Mouse (Mus musculus) MEL (cell line): ENCODE measurements around the gene Cox4i2. TPM values are rescaled to one million over a fixed set of nuclear protein-coding genes. Genes with fewer than 3 reads are reported as not detected.

Source experiments
- DNase-seq: peaks from one replicate; pipeline ENCODE4 v3.0.0; 2011; ENCODE audit warnings: low read depth, low spot score
- H3K27ac ChIP-seq: 2 replicates; pipeline ENCODE4 v1.5.1; 2012; ENCODE audit warnings: low read depth, mild to moderate bottlenecking, control low read depth, low read length, moderate library complexity; ENCODE audit not compliant: control insufficient read depth
- H3K27me3 ChIP-seq, 2 experiments: fragments of 150-350 bp in 1 of 2; sonication (generic) in 1 of 2; 2 replicates each; pipeline ENCODE4 v1.6.1; 2012; ENCODE audit warnings: low read length in 2 of 2, mild to moderate bottlenecking in 2 of 2, improper control_type of control experiment in 1 of 2, moderate library complexity in 1 of 2; ENCODE audit not compliant: insufficient read depth in 2 of 2, control insufficient read depth in 1 of 2
- H3K36me3 ChIP-seq, 2 experiments: 2 replicates each; pipeline ENCODE4 v1.6.1; 2012 to 2014; ENCODE audit warnings: low read length in 2 of 2, improper control_type of control experiment in 1 of 2, inconsistent platforms in 1 of 2, mild to moderate bottlenecking in 1 of 2; ENCODE audit not compliant: insufficient read depth in 2 of 2, control insufficient read depth in 1 of 2
- H3K4me1 ChIP-seq, 2 experiments: fragments of 150-350 bp in 1 of 2; sonication (generic) in 1 of 2; 2 replicates each; pipeline ENCODE4 v1.6.1; 2012; ENCODE audit warnings: low read length in 2 of 2, improper control_type of control experiment in 1 of 2, mild to moderate bottlenecking in 1 of 2; ENCODE audit not compliant: insufficient read depth in 2 of 2, control insufficient read depth in 1 of 2
- H3K4me3 ChIP-seq, 2 experiments: fragments of 150-350 bp in 1 of 2; sonication (generic) in 1 of 2; 2 replicates each; pipeline ENCODE4 v1.5.1; 2012; ENCODE audit warnings: low read depth in 2 of 2, low read length in 2 of 2, mild to moderate bottlenecking in 2 of 2, moderate library complexity in 2 of 2, control low read depth in 1 of 2, improper control_type of control experiment in 1 of 2; ENCODE audit not compliant: control insufficient read depth in 1 of 2, insufficient read depth in 1 of 2
- H3K79me2 ChIP-seq: 2 replicates; pipeline ENCODE4 v1.6.1; 2012; ENCODE audit warnings: mild to moderate bottlenecking, low read length, moderate library complexity; ENCODE audit not compliant: control insufficient read depth, poor library complexity, insufficient read depth
- H3K9ac ChIP-seq: 2 replicates; pipeline ENCODE4 v1.6.1; 2012; ENCODE audit warnings: low read depth, mild to moderate bottlenecking, control low read depth, low read length, moderate library complexity; ENCODE audit not compliant: control insufficient read depth, poor library complexity, severe bottlenecking
- H3K9me3 ChIP-seq: fragments of 150-350 bp; sonication (generic); replicated peaks from 2 replicates; pipeline ENCODE4 v1.6.1; 2012; ENCODE audit warnings: mild to moderate bottlenecking, low read length, improper control_type of control experiment, moderate library complexity; ENCODE audit not compliant: insufficient read depth
- BHLHE40 ChIP-seq: IDR thresholded peaks from 2 replicates; pipeline ENCODE4 v1.6.1; 2012; ENCODE audit warnings: low read depth, mild to moderate bottlenecking, inconsistent platforms, low read length, improper control_type of control experiment, borderline replicate concordance
- CHD2 ChIP-seq: IDR thresholded peaks from 2 replicates; pipeline ENCODE4 v1.6.1; 2011; ENCODE audit warnings: low read length, improper control_type of control experiment
- CTCF ChIP-seq, 3 experiments: IDR thresholded peaks in 2 of 3; conservative IDR thresholded peaks in 1 of 3; 2 replicates each; pipeline ENCODE4 v1.5.1; 2011 to 2012; ENCODE audit warnings: low read length in 3 of 3, low read depth in 2 of 3, mild to moderate bottlenecking in 2 of 3, improper control_type of control experiment in 1 of 3, inconsistent platforms in 1 of 3, mixed read lengths in 1 of 3, moderate library complexity in 1 of 3; ENCODE audit not compliant: control insufficient read depth in 1 of 3, insufficient read depth in 1 of 3, poor library complexity in 1 of 3, severe bottlenecking in 1 of 3
- ELF1 ChIP-seq: IDR thresholded peaks from 2 replicates; pipeline ENCODE4 v1.6.1; 2014; ENCODE audit warnings: low read depth, mild to moderate bottlenecking, inconsistent platforms, low read length, improper control_type of control experiment, moderate library complexity
- EP300 ChIP-seq, 2 experiments: IDR thresholded peaks; 2 replicates each; pipeline ENCODE4 v1.6.1; 2011; ENCODE audit warnings: improper control_type of control experiment in 2 of 2, low read length in 2 of 2, low read depth in 1 of 2, mild to moderate bottlenecking in 1 of 2
- ETS1 ChIP-seq: IDR thresholded peaks from 2 replicates; pipeline ENCODE4 v1.6.1; 2012; ENCODE audit warnings: low read depth, mild to moderate bottlenecking, inconsistent platforms, low read length, improper control_type of control experiment, moderate library complexity
- GATA1 ChIP-seq: IDR thresholded peaks from 2 replicates; pipeline ENCODE4 v1.6.1; 2011; ENCODE audit warnings: low read depth, low read length, improper control_type of control experiment
- HCFC1 ChIP-seq: IDR thresholded peaks from 2 replicates; pipeline ENCODE4 v1.6.1; 2012; ENCODE audit warnings: low read depth, mild to moderate bottlenecking, inconsistent platforms, low read length, improper control_type of control experiment, moderate library complexity
- JUND ChIP-seq: IDR thresholded peaks from 2 replicates; pipeline ENCODE4 v1.6.1; 2011; ENCODE audit warnings: low read depth, mild to moderate bottlenecking, improper control_type of control experiment, low read length
- KAT2A ChIP-seq: conservative IDR thresholded peaks from 2 replicates; pipeline ENCODE4 v1.6.1; 2012; ENCODE audit warnings: low read depth, low read length, improper control_type of control experiment, inconsistent platforms
- MAFK ChIP-seq: IDR thresholded peaks from 2 replicates; pipeline ENCODE4 v1.6.1; 2011; ENCODE audit warnings: low read depth, mild to moderate bottlenecking, low read length, improper control_type of control experiment, borderline replicate concordance
- MAX ChIP-seq: IDR thresholded peaks from 2 replicates; pipeline ENCODE4 v1.6.1; 2011; ENCODE audit warnings: low read length, improper control_type of control experiment
- MAZ ChIP-seq: IDR thresholded peaks from 2 replicates; pipeline ENCODE4 v1.6.1; 2012; ENCODE audit warnings: low read depth, mild to moderate bottlenecking, inconsistent platforms, low read length, improper control_type of control experiment
- MEF2A ChIP-seq: IDR thresholded peaks from 2 replicates; pipeline ENCODE4 v1.6.1; 2014; ENCODE audit warnings: low read depth, mild to moderate bottlenecking, inconsistent platforms, low read length, improper control_type of control experiment; ENCODE audit not compliant: poor library complexity, insufficient replicate concordance, severe bottlenecking; ENCODE audit errors: extremely low read depth
- MXI1 ChIP-seq: IDR thresholded peaks from 2 replicates; pipeline ENCODE4 v1.6.1; 2011; ENCODE audit warnings: mild to moderate bottlenecking, low read depth, low read length, improper control_type of control experiment
- MYB ChIP-seq: IDR thresholded peaks from 2 replicates; pipeline ENCODE4 v1.6.1; 2011; ENCODE audit warnings: mild to moderate bottlenecking, low read depth, low read length, improper control_type of control experiment
- NELFE ChIP-seq: IDR thresholded peaks from 2 replicates; pipeline ENCODE4 v1.6.1; 2011; ENCODE audit warnings: low read depth, low read length, improper control_type of control experiment
- NRF1 ChIP-seq: IDR thresholded peaks from 2 replicates; pipeline ENCODE4 v1.6.1; 2014; ENCODE audit warnings: low read depth, mild to moderate bottlenecking, inconsistent platforms, low read length, improper control_type of control experiment, moderate library complexity; ENCODE audit not compliant: poor library complexity, insufficient read depth, severe bottlenecking
- POLR2A ChIP-seq, 2 experiments: IDR thresholded peaks; 2 replicates each; pipeline ENCODE4 v1.6.1; 2011 to 2012; ENCODE audit warnings: low read length in 2 of 2, mild to moderate bottlenecking in 2 of 2, control low read depth in 1 of 2, improper control_type of control experiment in 1 of 2, low read depth in 1 of 2, moderate library complexity in 1 of 2; ENCODE audit not compliant: control insufficient read depth in 1 of 2, insufficient read depth in 1 of 2, poor library complexity in 1 of 2
- POLR2AphosphoS5 ChIP-seq: IDR thresholded peaks from 2 replicates; pipeline ENCODE4 v1.6.1; 2012; ENCODE audit warnings: low read depth, borderline replicate concordance, mild to moderate bottlenecking, inconsistent platforms, low read length, moderate library complexity, mixed read lengths
- RAD21 ChIP-seq: IDR thresholded peaks from 2 replicates; pipeline ENCODE4 v1.6.1; 2011; ENCODE audit warnings: mild to moderate bottlenecking, low read depth, low read length, improper control_type of control experiment
- RCOR1 ChIP-seq: IDR thresholded peaks from 2 replicates; pipeline ENCODE4 v1.6.1; 2012; ENCODE audit warnings: low read depth, mild to moderate bottlenecking, inconsistent platforms, low read length, improper control_type of control experiment
- SIN3A ChIP-seq: IDR thresholded peaks from 2 replicates; pipeline ENCODE4 v1.6.1; 2012; ENCODE audit warnings: low read length, improper control_type of control experiment, inconsistent platforms
- TAL1 ChIP-seq: IDR thresholded peaks from 2 replicates; pipeline ENCODE4 v1.6.1; 2012; ENCODE audit warnings: mild to moderate bottlenecking, inconsistent platforms, low read length, moderate library complexity, mixed read lengths
- TBP ChIP-seq: IDR thresholded peaks from 2 replicates; pipeline ENCODE4 v1.8.0; 2011; ENCODE audit warnings: low read depth, low read length, improper control_type of control experiment
- TCF12 ChIP-seq: IDR thresholded peaks from 2 replicates; pipeline ENCODE4 v1.6.1; 2014; ENCODE audit warnings: low read depth, mild to moderate bottlenecking, inconsistent platforms, low read length, improper control_type of control experiment, moderate library complexity
- UBTF ChIP-seq: IDR thresholded peaks from 2 replicates; pipeline ENCODE4 v1.6.1; 2012; ENCODE audit warnings: low read depth, mild to moderate bottlenecking, inconsistent platforms, low read length, improper control_type of control experiment, moderate library complexity, borderline replicate concordance; ENCODE audit not compliant: insufficient read depth
- USF1 ChIP-seq: IDR thresholded peaks from 2 replicates; pipeline ENCODE4 v1.6.1; 2014; ENCODE audit warnings: low read depth, mild to moderate bottlenecking, inconsistent platforms, low read length, improper control_type of control experiment, moderate library complexity
- USF2 ChIP-seq, 2 experiments: IDR thresholded peaks; 2 replicates each; pipeline ENCODE4 v1.6.1; 2011 to 2012; ENCODE audit warnings: improper control_type of control experiment in 2 of 2, low read length in 2 of 2, borderline replicate concordance in 1 of 2, inconsistent platforms in 1 of 2, low read depth in 1 of 2, mild to moderate bottlenecking in 1 of 2; ENCODE audit not compliant: insufficient read depth in 1 of 2
- ZC3H11A ChIP-seq: IDR thresholded peaks from 2 replicates; pipeline ENCODE4 v1.6.1; 2012; ENCODE audit warnings: low read depth, mild to moderate bottlenecking, inconsistent platforms, low read length, improper control_type of control experiment
- ZMIZ1 ChIP-seq: IDR thresholded peaks from 2 replicates; pipeline ENCODE4 v1.6.1; 2012; ENCODE audit warnings: low read depth, mild to moderate bottlenecking, inconsistent platforms, low read length, improper control_type of control experiment, moderate library complexity
- polyA plus RNA-seq, 2 experiments: library from polyadenylated mRNA; stranded (reverse) in 1 of 2; unstranded in 1 of 2; fragments of >175 nt in 1 of 2; fragments of >200 nt in 1 of 2; gene quantifications; 2 replicates each; pipeline versions ENCODE4 v1.2.1 to v1.2.4; 2012; ENCODE audit warnings: low replicate concordance in 2 of 2, low read depth in 1 of 2; ENCODE audit not compliant: insufficient read length in 2 of 2, insufficient read depth in 1 of 2, missing spikeins in 1 of 2
- total RNA-seq: library from RNA; depleted of rRNA; stranded (reverse); fragments of 300-350 nt; gene quantifications from 2 replicates; pipeline ENCODE4 v1.2.3, GENCODE M21; 2012

The Cox4i2 gene
- total and polyA plus RNA-seq, 3 experiments, result 0.17 TPM; not detected in 2

DNA sequence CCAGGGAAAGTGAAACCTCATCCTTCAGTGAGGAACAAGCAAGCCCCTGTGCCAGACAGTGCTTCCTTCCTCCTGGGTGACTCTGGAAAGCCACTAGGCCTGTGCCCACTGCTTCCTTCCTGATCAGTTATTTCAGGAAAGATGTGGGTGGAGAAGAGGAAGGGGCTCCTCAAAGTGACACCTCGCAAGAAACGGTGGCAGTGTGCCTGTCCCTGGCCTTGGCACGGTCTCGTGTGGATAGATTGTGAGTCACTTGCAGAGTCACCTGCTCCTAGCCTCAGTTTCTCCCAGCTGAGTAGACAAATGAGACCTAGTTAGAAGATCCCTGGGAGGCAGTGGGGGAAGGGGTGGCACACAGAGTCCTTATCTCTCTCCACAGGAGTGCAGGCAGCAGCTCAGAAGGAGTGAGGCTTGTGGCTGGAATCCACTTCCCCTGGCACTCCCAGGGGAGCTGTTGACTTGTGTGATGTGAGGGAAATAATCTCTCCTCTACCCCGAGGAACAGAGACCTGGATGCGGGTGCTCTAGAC lies 35.0 kb downstream of the Cox4i2 start:
- H3K36me3 ChIP-seq, result peaks cover 0 to 39% of the 10 kb centered on the region in 2 experiments; a peak in 2 of 4 replicates
- TF ChIP-seq NRF1, result peak; percentile 4; the same call in 1 of the 2 replicates
- TF ChIP-seq KAT2A, result no peak
- peak; percentile 47; the same call in 1 of the 2 replicates for TF ChIP-seq NELFE
- no peak for TF ChIP-seq UBTF
- TF ChIP-seq BHLHE40, result peak; percentile 85
- peak; percentile 15; the same call in 1 of the 2 replicates for TF ChIP-seq ZC3H11A
- TF ChIP-seq MYB, result 0 out of 2 replicates have a peak, but pooled peaks have one; percentile 31
- peak; percentile 90 for TF ChIP-seq ETS1
- 0 out of 2 replicates have a peak, but pooled peaks have one; percentile 35 for TF ChIP-seq ZMIZ1
- TF ChIP-seq JUND, result no peak
- peak; percentile 75 to 85 for TF ChIP-seq EP300 (IDR thresholded peaks at IDR 0.05; ENCODE audit: low read depth in 1 of 2, low read length in 2 of 2)
- TF ChIP-seq USF1, result no peak
- TF ChIP-seq RCOR1, result peak; percentile 69; the same call in 1 of the 2 replicates
- no peak for TF ChIP-seq CTCF (IDR thresholded peaks at IDR 0.05 in 2 of 3, conservative IDR thresholded peaks at IDR 0.05 in 1 of 3; ENCODE audit: control insufficient read depth in 1 of 3, insufficient read depth in 1 of 3, low read depth in 2 of 3, low read length in 3 of 3, poor library complexity in 1 of 3, severe bottlenecking in 1 of 3)
- TF ChIP-seq MAX, result peak; percentile 35; the same call in 1 of the 2 replicates
- peak; percentile 90 for TF ChIP-seq TAL1
- TF ChIP-seq RAD21, result no peak
- no peak for TF ChIP-seq HCFC1
- TF ChIP-seq MAFK, result no peak
- no peak for TF ChIP-seq POLR2AphosphoS5
- peak; percentile 59 for TF ChIP-seq SIN3A
- no peak; the same call in 1 of the 2 replicates for TF ChIP-seq MXI1
- peak; percentile 93 for TF ChIP-seq TCF12
- TF ChIP-seq TBP, result no peak; the same call in 1 of the 2 replicates
- peak; percentile 49; the same call in 1 of the 2 replicates for TF ChIP-seq CHD2
- no peak for TF ChIP-seq USF2 (IDR thresholded peaks at IDR 0.05; ENCODE audit: borderline replicate concordance in 1 of 2, insufficient read depth in 1 of 2, low read depth in 1 of 2, low read length in 2 of 2)
- peak; percentile 26; the same call in 1 of the 2 replicates for TF ChIP-seq ELF1
- peak; percentile 31 to 56; a peak in 1 of 4 replicates for TF ChIP-seq POLR2A (IDR thresholded peaks at IDR 0.05; ENCODE audit: control insufficient read depth in 1 of 2, insufficient read depth in 1 of 2, low read depth in 1 of 2, low read length in 2 of 2, poor library complexity in 1 of 2)
- peak; percentile 61; the same call in 1 of the 2 replicates for TF ChIP-seq MAZ
- TF ChIP-seq GATA1, result peak; percentile 94
- TF ChIP-seq MEF2A, result no peak
- no peaks in the 10 kb centered on the region for H3K9me3 ChIP-seq
- peaks cover 13 to 43% of the 10 kb centered on the region in 2 experiments for H3K4me1 ChIP-seq
- H3K4me3 ChIP-seq, result peak overlapping the region; percentile 31 to 34
- peak; percentile 91 for DNase-seq
- H3K9ac ChIP-seq, result peak overlapping the region; percentile 65
- H3K27ac ChIP-seq, result peak overlapping the region; percentile 99
- no peaks in the 10 kb centered on the region for H3K79me2 ChIP-seq
- H3K27me3 ChIP-seq, result no peaks in the 10 kb centered on the region
